Mouse (Mus musculus): ENCODE measurements around the gene Hmgn5.

Hmgn5 gene

GRCm38 (mm10) chrX:109013283-109013682 is at the start of gene Hmgn5:
Hmgn5 (minus strand) TSS chrX:109013404.
- DNase-seq (ENCODE audit: low read depth, low spot score), result peak; percentile 75

GRCm38 (mm10) chrX:109047773-109048172 is 34.6 kb upstream of the Hmgn5 start:
- DNase-seq (ENCODE audit: low read depth, low spot score), result no peak

GRCm38 (mm10) chrX:109026224-109026623 is 13.0 kb upstream of the Hmgn5 start:
- DNase-seq (ENCODE audit: low read depth, low spot score), result no peak

GRCm38 (mm10) chrX:109020858-109021257 is 7.7 kb upstream of the Hmgn5 start:
- no peak for DNase-seq (ENCODE audit: low read depth, low spot score)

GRCm38 (mm10) chrX:109014166-109014565 is 962 bp upstream of the Hmgn5 start:
- no peak for DNase-seq (ENCODE audit: low read depth, low spot score)

GRCm38 (mm10) chrX:109013686-109014085 is 482 bp upstream of the Hmgn5 start:
- DNase-seq (ENCODE audit: low read depth, low spot score), result no peak

- peak; percentile 50 for DNase-seq (ENCODE audit: low read depth, low spot score)
Measured at GRCm38 (mm10) chrX:109012371-109013031, 703 bp downstream of the Hmgn5 start.

- no peak for DNase-seq (ENCODE audit: low read depth, low spot score)
Measured at GRCm38 (mm10) chrX:109011611-109012185, 1.5 kb downstream of the Hmgn5 start.

- no peak for DNase-seq (ENCODE audit: low read depth, low spot score)
Measured at GRCm38 (mm10) chrX:109001277-109001676, 11.9 kb downstream of the Hmgn5 start.

Data from retina, postnatal 7 days (tissue).